Mouse (Mus musculus): ENCODE data around the gene Rpl13a.

Gene Rpl13a

DNA sequence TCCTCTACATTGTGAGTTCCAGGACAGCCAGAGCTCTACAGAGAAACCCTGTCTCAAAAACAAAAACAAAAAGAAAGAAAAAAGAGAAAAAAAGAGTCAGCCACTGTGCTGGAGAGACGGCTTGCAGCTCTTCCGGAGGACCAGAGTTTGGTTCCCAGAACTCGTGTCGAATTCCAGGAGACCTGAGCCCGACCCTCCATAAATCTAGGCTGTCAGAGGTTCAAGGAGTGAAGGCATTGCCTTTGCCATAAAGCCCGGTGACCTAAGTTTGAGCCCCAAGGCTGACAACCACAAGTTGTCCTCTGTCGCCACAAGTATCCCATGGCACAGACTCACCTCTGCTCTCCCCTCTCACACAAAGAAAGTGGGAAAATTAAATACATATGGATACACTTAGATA lies 34.4 kb downstream of the Rpl13a start:
- ATAC-seq (ENCODE audit: insufficient number of reproducible peaks, low FRiP score, low TSS enrichment), result no peak

DNA sequence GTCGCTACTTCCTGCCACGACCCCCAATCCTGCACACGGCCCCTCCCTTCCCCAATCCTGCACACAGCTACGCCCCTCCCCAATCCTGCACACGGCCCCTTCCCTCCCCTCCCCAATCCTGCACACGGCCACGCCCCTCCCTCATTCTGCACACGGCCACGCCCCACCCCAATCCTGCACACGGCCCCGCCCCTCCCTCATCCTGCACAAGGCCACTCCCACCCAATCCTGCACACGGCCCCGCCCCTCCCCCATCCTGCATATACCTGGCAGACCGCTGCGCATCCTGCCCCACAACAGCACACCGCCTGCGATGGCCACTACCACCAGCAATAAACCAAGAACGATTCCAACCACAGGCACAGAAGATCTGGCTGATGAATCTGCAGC lies 35.0 kb downstream of the Rpl13a start:
- ATAC-seq (ENCODE audit: insufficient number of reproducible peaks, low FRiP score, low TSS enrichment), result no peak

DNA sequence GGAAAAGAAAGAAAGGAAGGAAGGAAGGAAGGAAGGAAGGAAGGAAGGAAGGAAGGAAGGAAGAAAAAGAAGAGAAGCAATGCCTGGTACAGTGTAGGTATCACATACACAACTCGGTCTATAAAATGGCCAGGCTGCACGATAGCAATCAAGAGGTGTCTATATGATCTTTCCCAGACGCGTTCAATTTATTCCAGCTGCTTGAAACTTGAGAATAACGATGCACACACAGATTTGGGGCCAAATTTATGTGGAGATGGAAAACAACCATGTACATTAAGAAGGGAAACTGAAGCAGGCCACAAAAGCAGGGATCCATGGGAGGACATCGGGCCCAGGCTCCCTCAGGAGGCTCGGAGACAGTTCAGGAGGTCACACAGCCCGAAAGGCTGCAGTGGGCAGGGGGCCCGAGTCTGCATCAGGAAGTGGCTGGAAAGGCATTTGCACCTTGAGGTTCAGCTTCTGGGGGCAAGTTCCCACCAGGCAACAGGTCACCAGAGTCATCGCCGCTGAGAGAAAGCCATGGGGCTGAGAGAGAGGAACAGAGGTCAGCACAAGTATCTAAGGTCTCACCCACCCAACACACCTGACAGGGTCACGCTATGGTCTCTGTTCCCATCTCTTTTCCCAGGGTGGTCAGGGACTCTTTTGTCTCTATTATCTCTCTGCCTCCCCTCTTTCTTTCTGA lies 35.6 kb downstream of the Rpl13a start:
- no peak for ATAC-seq (ENCODE audit: insufficient number of reproducible peaks, low FRiP score, low TSS enrichment)

DNA sequence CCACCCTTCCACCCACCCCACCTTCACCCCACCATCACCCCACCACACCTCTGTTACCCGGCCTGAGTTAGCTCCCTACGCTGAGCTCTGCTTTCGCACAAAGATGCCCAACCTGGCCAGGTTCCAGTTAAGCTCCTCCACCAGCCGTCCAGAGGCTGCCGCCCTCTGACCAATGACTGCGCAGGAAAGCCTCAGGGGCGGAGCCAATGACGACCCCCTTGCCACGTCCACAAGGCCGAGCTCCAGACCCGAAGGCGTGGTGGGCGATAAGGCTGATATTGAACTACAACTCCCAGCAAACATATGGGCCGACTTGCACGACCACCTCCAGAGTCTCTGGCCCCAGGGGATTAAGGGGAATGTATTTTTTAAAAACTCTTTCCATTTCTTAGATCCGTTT lies 36.5 kb downstream of the Rpl13a start, which contains the start of gene Rcn3:
TSS of gene Rcn3 (minus strand) at position 174 of the 400 bp plus-strand sequence.
- ATAC-seq (ENCODE audit: insufficient number of reproducible peaks, low FRiP score, low TSS enrichment), result no peak

DNA sequence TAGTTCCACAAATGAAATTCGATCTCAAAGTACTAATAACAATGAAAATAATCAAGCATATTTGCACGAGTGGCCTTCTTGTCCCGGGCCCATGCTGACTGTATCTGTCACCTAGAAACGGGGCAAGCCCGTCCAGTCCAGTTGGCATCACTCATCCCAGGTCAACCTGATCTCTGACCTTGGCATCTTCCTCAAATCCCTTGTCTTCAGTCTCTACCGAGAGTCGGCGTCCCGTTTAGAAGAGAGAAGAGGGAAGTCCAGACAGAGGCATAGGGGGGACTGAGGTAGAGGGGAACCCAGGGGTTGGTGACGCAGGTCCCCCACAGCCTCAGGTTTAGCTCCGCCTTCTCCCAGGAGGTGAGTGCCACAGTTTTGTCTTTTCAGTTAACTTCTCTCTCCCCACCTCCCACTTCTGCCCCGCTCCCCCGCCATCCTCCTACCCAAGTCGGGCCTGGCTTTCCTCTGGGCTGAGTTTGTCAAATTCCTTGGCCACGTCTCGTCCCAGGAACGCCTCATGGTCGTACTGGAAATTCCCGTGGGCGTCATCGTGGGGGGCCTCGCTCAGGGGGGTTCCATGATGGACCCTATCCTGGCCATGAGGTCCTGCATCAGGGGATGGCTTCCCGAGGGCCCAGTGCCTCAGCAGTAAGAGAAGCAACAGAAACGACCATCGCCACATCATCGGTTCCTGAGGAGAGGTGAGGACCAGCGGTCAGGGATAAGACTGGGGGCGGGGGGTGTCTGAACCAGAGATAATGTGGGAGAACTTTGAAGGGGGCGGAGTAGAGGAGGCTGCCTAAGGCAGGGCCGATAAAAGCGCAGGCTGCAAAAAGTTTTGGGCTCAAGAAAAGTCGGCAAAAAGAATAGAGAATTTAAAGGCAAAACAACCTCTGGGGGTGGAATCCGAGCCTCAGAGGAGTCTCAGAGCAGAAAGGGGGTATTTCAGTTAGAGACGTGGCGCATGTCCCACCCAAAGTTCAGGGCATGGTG lies 37.3 kb downstream of the Rpl13a start:
- no peak for ATAC-seq (ENCODE audit: insufficient number of reproducible peaks, low FRiP score, low TSS enrichment)

DNA sequence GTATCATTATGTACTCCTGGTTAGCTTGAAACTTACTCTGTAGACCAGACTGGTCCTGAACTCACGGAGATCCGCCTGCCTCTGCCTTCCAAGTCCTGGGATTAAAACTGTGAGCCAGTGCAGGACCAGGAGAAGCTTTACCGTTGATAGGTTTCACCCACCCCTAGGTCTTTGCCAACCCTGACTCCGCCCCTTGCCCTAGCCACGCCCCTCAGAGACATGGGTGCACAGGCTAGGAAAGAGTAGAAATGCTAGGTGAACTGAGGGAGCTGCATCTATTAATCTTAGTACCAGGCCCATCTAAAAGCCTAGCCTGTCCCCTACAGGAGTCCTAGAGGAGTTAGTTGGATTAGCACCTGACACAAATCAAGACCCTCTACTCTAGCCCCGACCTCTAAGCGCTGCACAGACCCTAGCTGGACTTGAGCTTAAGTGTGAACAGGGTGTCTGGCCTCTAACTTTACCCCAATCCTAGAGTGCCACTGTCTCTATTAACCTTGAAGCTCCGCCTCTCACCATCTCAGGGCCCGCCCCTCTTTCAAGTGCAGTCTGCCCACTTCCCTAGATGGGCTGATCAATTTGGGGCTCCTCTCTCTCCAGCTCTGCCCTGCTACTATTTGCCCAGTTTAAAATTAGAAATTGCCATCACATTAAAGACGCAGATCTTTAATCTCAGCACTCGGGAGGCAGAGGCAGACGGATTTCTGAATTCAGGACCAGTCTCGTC lies 38.1 kb downstream of the Rpl13a start:
- no peak for ATAC-seq (ENCODE audit: insufficient number of reproducible peaks, low FRiP score, low TSS enrichment)

DNA sequence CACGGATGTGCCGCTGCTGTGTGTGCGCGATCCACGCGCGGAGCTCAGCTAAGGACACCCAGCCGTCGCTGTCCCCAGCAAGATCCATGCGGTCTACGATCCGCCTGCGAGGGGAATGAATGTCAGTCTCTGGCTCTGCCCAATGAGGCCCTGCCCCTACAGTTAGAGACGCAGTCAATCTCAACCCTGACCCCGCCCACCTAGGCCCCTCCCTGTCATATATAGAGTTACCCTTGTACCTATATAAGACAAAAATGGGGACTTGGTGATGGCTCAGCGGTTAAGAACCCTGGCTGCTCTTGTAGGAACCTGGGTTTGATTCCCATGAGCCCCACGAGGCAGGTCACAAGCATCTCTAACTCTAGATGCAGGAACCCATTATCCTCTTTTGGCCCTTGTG lies 40.0 kb downstream of the Rpl13a start:
- no peak for ATAC-seq (ENCODE audit: insufficient number of reproducible peaks, low FRiP score, low TSS enrichment)

DNA sequence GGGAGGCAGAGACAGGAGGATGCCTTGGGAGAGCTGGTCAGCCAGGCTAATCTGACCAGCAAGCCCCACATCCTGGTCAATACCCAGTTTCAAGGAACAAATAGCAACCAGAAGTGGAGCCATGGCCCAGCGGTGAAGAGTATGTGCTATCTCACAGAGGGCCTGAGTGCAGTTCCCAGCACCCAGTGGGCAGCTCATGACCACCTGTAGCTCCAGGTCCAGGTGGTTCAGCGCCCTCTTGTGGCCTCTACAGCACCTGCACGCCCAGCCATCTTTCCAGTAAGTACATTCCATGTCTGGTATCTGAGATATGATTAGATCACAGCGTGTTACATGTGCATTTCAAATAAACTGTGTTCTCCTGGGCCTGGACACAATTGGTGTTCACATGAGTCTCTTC lies 42.5 kb downstream of the Rpl13a start:
- ATAC-seq (ENCODE audit: insufficient number of reproducible peaks, low FRiP score, low TSS enrichment), result no peak

DNA sequence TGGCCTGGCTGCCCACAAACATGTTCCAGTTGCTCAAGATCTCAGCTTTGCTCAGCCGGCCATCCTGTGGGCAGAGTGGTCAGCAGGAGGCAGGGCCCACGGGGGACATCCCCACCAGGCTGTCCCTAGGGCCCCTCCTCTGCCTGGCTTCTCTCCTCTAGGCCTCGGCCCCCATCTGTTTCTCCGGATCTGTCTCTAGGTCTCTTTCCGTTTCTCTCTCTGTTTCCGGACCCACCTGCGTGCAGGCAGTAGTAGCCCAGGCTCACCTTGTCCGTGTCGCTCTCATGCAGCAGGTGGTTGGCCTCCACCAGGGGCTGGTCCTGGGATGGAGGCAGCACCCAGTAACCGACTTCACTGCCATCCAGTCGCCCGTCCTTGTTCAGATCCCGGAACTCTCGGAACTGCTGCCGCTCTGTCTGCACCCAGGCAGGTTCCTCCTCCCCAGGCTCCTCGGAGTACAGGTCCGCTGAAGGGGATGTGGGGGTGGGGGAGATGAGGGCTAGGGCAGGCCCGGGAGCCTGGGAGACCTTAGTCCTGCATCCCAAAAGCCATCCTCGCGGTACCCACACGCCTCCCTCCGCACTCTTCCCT lies 45.2 kb downstream of the Rpl13a start:
- no peak for ATAC-seq (ENCODE audit: insufficient number of reproducible peaks, low FRiP score, low TSS enrichment)

DNA sequence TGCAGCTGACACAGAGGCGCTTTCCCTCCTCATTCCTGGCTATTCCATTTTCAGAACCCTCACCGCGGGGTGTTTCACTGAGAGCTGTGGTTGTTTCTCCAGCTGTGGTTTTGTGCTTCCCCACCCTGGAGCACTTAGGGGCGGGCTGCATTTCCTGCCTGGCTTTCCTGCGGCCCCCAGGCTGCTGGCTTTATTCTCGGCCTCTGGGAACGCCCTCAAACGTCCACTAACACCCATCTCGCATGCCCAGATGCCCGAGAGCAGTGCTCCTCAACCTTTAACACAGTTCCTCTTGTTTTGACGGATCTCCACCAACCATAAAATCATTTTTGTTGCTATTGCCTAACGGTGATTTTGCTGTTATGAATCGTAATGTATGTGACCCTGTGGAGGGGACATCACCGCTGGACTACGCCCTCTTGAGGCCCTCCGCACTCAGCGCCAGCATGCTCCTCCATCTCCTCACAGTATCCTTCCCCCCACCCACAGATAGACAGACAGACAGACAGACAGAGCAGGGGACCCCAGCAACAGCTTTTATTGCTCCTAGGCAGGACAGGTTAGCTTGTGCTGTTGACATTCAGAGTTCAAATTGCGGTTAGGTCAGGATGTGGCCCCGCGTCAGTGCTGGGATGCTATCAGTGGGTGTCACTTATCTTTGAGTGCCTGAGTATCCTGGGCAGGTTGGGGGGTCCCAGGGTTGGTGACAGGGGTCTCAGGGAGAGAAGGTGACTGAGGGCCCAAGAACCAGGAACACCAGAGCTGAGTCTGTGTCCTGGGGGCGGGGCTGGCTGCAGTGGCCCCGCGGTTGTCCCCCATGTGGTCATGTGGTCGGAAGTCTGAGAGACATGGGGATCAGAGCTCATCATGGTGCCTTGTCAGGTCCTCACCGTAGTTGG lies 45.9 kb downstream of the Rpl13a start:
- no peak for ATAC-seq (ENCODE audit: insufficient number of reproducible peaks, low FRiP score, low TSS enrichment)

DNA sequence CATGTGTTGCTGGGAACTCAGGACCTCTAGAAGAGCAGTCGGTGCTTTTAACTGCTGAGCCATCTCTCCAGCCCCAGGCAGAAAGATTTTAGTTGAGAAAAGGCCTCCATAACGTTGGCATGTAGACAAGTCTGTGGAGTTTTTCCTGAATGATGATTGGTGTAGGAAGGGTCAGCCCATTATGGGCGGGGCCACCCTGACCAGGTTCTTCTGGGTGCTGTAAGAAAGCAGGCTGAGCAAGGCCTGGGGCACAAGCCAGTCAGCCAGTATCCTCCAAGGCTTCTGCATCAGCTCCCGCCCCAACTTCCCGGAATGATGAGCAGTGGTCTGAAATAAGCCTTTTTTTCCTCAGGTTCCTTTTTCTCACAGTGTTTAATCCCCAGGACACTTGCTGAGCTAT lies 47.5 kb downstream of the Rpl13a start:
- no peak for ATAC-seq (ENCODE audit: insufficient number of reproducible peaks, low FRiP score, low TSS enrichment)

DNA sequence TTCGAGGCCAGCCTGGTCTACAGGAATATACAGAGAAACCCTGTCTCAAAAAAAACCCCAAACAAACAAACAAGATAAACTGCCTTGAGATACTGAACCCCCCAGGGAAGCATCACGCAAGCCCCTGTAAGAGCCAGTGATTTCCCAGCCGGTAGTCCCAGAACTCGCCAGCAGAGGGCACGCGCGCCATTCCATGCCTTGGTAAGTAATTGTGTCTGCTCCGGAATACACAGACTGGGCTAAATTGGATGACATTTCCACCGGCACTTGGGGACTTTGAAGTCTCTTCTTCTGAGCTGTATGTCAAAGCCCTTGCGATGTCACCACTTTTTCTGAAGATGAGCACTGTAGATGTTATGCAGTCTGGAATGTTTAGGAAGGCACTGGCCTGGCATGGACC lies 48.7 kb downstream of the Rpl13a start:
- peak; percentile 36; the same call in 1 of the 2 replicates for ATAC-seq (ENCODE audit: insufficient number of reproducible peaks, low FRiP score, low TSS enrichment)

DNA sequence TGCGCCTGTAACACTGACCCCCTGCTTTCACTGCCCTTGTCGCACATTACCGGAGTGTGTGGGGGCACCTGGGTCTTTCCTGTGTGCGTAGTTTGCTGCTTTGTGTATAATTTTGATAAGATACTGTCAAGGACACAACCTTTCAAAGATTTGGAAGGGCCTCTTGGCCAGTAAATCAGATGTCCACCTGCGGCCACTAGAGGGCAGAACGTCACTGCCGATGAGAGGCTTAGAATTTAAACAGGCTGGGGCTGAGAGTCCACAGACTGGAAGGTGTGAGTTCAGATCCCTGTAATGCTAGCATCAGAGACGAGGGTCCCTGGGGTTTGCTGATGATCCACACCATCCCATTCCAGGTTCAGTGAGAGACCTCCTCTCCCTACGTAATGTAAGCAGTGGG lies 50.0 kb downstream of the Rpl13a start:
- ATAC-seq (ENCODE audit: insufficient number of reproducible peaks, low FRiP score, low TSS enrichment), result no peak

DNA sequence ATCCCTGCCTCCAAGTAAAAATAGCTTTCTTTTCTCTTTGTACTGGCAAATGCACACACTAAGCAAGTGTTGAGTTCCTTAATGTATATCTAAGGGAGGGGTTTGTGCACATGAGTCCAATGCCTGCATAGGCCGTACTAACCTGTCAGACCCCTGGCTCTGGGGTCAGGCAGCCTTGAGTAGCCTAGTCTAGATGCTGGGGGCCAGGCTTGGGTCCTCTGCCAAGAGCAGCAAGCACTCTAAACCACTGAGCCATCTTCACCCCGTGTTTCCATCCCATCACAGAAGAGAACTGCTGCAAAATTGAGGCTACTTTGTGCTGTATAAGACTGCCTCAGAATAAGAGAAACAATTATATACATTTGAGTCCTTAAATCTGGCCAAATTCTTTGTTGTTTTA lies 50.7 kb downstream of the Rpl13a start:
- ATAC-seq (ENCODE audit: insufficient number of reproducible peaks, low FRiP score, low TSS enrichment), result no peak

DNA sequence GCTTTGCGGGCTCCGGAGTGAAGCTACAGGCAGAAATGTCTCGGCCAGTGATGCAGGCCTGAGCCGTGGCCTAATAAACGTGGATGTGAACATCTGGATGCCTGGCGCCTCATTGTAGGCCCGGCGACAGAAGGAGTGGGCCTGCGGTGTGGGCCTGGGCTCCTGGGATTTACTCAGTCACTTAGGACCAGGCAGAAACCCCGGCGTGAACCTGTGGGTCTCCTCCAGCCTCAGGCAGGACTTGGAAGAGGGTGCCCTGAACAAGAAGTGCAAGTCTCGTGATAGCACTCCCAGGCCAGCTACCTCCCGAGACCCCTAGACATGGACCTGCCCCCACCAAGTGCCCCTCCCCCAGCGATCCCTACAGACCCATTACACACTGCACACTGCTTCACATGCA lies 51.2 kb downstream of the Rpl13a start:
- ATAC-seq (ENCODE audit: insufficient number of reproducible peaks, low FRiP score, low TSS enrichment), result no peak

DNA sequence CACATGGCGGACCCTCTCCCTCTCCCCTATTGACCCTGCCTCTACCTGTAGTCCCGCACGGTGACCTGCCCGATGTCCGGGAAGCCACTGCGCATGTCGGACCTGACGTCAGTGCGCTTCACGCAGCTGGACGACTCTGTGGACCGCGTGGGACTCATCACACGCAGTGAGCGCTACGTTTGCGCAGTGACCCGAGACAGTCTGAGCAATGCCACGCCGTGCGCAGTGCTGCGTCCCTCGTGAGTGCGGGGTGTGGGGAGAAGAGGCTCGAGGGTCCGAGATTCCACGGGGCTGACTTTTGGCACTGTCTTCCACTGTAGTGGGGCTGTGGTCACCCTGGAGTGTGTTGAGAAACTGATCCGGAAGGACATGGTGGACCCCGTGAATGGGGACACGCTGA lies 52.1 kb downstream of the Rpl13a start:
- no peak for ATAC-seq (ENCODE audit: insufficient number of reproducible peaks, low FRiP score, low TSS enrichment)

Measured in cerebellum, adult (tissue).